Mouse (Mus musculus) megakaryocyte-erythroid progenitor cell, adult 5-6 weeks (primary cell): ENCODE data around the gene Gm7534. TPM values are rescaled to one million over a fixed set of nuclear protein-coding genes. Genes with fewer than 3 reads are reported as not detected.
"Not testable (repeated sequence)": the region's sequence is repeated elsewhere in the genome, so short reads cannot be mapped to it uniquely, and the experiment has no call there.

Source experiments
- ATAC-seq: replicated peaks from 2 replicates; pipeline ENCODE4 v1.8.0; 2016; ENCODE audit warnings: mild to moderate bottlenecking, inconsistent platforms; ENCODE audit not compliant: severe bottlenecking, poor library complexity, low FRiP score, low TSS enrichment
- total RNA-seq, 2 experiments: library from RNA; stranded (forward) in 1 of 2; stranded (reverse) in 1 of 2; fragments of 200-1000, 215-1000 nt in 1 of 2; fragments of >200 nt in 1 of 2; fragmentation: Nextera tagmentation in 1 of 2; gene quantifications; 2 replicates each; pipeline ENCODE4 v1.2.3; 2014 to 2017

Gene Gm7534
- total RNA-seq, 2 experiments from 2014 or later, result not detected

DNA sequence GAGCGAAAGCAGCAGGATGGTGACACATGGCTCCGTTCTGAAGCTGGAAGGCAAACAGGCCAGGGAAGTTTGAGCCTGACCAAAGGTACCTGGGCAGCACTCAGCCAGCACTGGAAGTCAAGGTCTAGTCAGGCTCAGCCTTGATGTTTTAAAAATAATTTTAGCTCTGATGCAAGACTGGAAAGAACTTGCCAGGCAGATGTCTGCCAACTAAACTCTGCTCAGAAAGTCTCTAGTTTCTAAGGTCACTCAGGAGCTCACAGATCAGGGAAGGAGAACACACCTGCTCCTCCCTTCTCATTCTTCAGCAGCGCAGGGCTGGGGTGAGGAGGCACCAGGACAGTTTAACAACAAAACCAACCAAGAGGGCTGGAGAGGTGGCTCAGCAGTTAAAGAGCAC, 48.5 kb downstream of the Gm7534 start:
- ATAC-seq, result no peak

DNA sequence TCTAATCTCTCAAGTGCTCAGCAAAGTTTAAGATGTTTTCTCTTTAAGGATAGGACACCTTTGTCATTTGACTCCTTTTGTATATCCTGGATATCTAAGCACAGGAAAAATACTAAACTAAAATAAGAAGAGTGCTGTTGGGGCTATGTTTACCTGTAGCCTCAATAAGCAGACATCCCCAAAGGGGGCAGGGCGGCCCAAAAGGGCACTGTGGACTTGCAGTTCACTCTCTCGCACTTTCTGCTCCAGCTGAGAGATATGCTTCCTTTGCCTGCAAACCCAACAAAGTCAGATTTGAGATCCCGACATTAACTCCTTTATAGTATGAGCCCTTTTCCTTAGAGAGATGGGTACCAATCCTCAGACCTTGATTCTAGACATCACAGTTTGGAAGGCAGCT, 49.1 kb downstream of the Gm7534 start:
- no peak for ATAC-seq

- no peak for ATAC-seq
Measured at GRCm38 (mm10) chr4:134152112-134152511, 50.7 kb downstream of the Gm7534 start.

GRCm38 (mm10) chr4:134149389-134149788, 53.4 kb downstream of the Gm7534 start:
- no peak for ATAC-seq

GRCm38 (mm10) chr4:134144297-134144696, 58.5 kb downstream of the Gm7534 start:
- not testable (repeated sequence) for ATAC-seq

Other genes starting within 250 kb of the Gm7534 start
- 542 and 559 TPM in 2 replicates for gene Hmgn2, start 234.4 kb downstream of the Gm7534 start, total RNA-seq (2014; fragmentation: Nextera tagmentation)
- gene Hmgn2, start 234.4 kb downstream of the Gm7534 start, total RNA-seq (2017), result 268 and 336 TPM in 2 replicates
- 27.0 and 34.0 TPM in 2 replicates for gene Dhdds, start 202.1 kb downstream of the Gm7534 start, total RNA-seq (2014; fragmentation: Nextera tagmentation)
- gene Dhdds, start 202.1 kb downstream of the Gm7534 start, total RNA-seq (2017), result 10.6 and 26.2 TPM in 2 replicates
- not detected in 2 replicates for gene Lin28a, start 184.2 kb downstream of the Gm7534 start, total RNA-seq (2014; fragmentation: Nextera tagmentation)
- gene Lin28a, start 184.2 kb downstream of the Gm7534 start, total RNA-seq (2017), result 0.23 TPM in 1 of 2 replicates, not detected in the other
- gene Zfp683, start 149.2 kb downstream of the Gm7534 start, total RNA-seq (2014; fragmentation: Nextera tagmentation), result not detected in 2 replicates
- not detected in 2 replicates for gene Zfp683, start 149.2 kb downstream of the Gm7534 start, total RNA-seq (2017)
- 0.55 TPM in 1 of 2 replicates, not detected in the other for gene Crybg2, start 142.2 kb downstream of the Gm7534 start, total RNA-seq (2014; fragmentation: Nextera tagmentation)
- gene Crybg2, start 142.2 kb downstream of the Gm7534 start, total RNA-seq (2017), result 0.09 TPM in 1 of 2 replicates, not detected in the other
- 34.9 and 43.4 TPM in 2 replicates for gene Cd52, start 107.9 kb downstream of the Gm7534 start, total RNA-seq (2014; fragmentation: Nextera tagmentation)
- gene Cd52, start 107.9 kb downstream of the Gm7534 start, total RNA-seq (2017), result 36.8 and 45.6 TPM in 2 replicates
- 17.9 and 21.8 TPM in 2 replicates for gene Ubxn11, start 100.4 kb downstream of the Gm7534 start, total RNA-seq (2014; fragmentation: Nextera tagmentation)
- 5.2 and 7.7 TPM in 2 replicates for gene Ubxn11, start 100.4 kb downstream of the Gm7534 start, total RNA-seq (2017)
- gene Sh3bgrl3, start 74.2 kb downstream of the Gm7534 start, total RNA-seq (2014; fragmentation: Nextera tagmentation), result 87.3 and 101 TPM in 2 replicates
- gene Sh3bgrl3, start 74.2 kb downstream of the Gm7534 start, total RNA-seq (2017), result 34.2 and 55.1 TPM in 2 replicates
- 30.7 and 51.5 TPM in 2 replicates for gene Cep85, start 15.9 kb downstream of the Gm7534 start, total RNA-seq (2014; fragmentation: Nextera tagmentation)
- 31.5 and 34.9 TPM in 2 replicates for gene Cep85, start 15.9 kb downstream of the Gm7534 start, total RNA-seq (2017)
- gene Catsper4, start 24.4 kb upstream of the Gm7534 start, total RNA-seq (2014; fragmentation: Nextera tagmentation), result not detected in 2 replicates
- not detected in 2 replicates for gene Catsper4, start 24.4 kb upstream of the Gm7534 start, total RNA-seq (2017)
- gene Cnksr1, start 35.4 kb upstream of the Gm7534 start, total RNA-seq (2014; fragmentation: Nextera tagmentation), result not detected in 2 replicates
- not detected in 2 replicates for gene Cnksr1, start 35.4 kb upstream of the Gm7534 start, total RNA-seq (2017)
- gene E130218I03Rik, start 40.7 kb upstream of the Gm7534 start, total RNA-seq (2014; fragmentation: Nextera tagmentation), result not detected in 2 replicates
- gene E130218I03Rik, start 40.7 kb upstream of the Gm7534 start, total RNA-seq (2017), result not detected in 2 replicates
- 18.2 and 20.3 TPM in 2 replicates for gene Zfp593, start 42.6 kb upstream of the Gm7534 start, total RNA-seq (2014; fragmentation: Nextera tagmentation)
- gene Zfp593, start 42.6 kb upstream of the Gm7534 start, total RNA-seq (2017), result 14.9 and 15.2 TPM in 2 replicates
- gene Gm30191, start 43.9 kb upstream of the Gm7534 start, total RNA-seq (2014; fragmentation: Nextera tagmentation), result not detected in 2 replicates
- not detected in 2 replicates for gene Gm30191, start 43.9 kb upstream of the Gm7534 start, total RNA-seq (2017)
- gene Grrp1, start 51.1 kb upstream of the Gm7534 start, total RNA-seq (2014; fragmentation: Nextera tagmentation), result not detected in 2 replicates
- gene Grrp1, start 51.1 kb upstream of the Gm7534 start, total RNA-seq (2017), result 0.52 TPM in 1 of 2 replicates, not detected in the other
- gene Pdik1l, start 84.9 kb upstream of the Gm7534 start, total RNA-seq (2014; fragmentation: Nextera tagmentation), result 12.1 and 25.9 TPM in 2 replicates
- 26.8 and 33.9 TPM in 2 replicates for gene Pdik1l, start 84.9 kb upstream of the Gm7534 start, total RNA-seq (2017)
- not detected in 2 replicates for gene Trim63, start 112.1 kb upstream of the Gm7534 start, total RNA-seq (2014; fragmentation: Nextera tagmentation)
- gene Trim63, start 112.1 kb upstream of the Gm7534 start, total RNA-seq (2017), result not detected in 2 replicates
- not detected in 2 replicates for gene Slc30a2, start 140.2 kb upstream of the Gm7534 start, total RNA-seq (2014; fragmentation: Nextera tagmentation)
- gene Slc30a2, start 140.2 kb upstream of the Gm7534 start, total RNA-seq (2017), result not detected in 2 replicates
- gene Extl1, start 180.8 kb upstream of the Gm7534 start, total RNA-seq (2014; fragmentation: Nextera tagmentation), result not detected in 2 replicates
- not detected in 2 replicates for gene Extl1, start 180.8 kb upstream of the Gm7534 start, total RNA-seq (2017)
- 27.7 and 41.0 TPM in 2 replicates for gene Pafah2, start 193.3 kb upstream of the Gm7534 start, total RNA-seq (2014; fragmentation: Nextera tagmentation)
- gene Pafah2, start 193.3 kb upstream of the Gm7534 start, total RNA-seq (2017), result 18.2 and 24.1 TPM in 2 replicates